Mouse (Mus musculus) left cerebral cortex, postnatal 14 days (tissue): Measurements from ENCODE around the gene Anxa1. TPM values are rescaled to one million over a fixed set of nuclear protein-coding genes. Genes with fewer than 3 reads are reported as not detected.

Source experiments
- DNase-seq, 2 experiments: peaks; one replicate each; pipeline ENCODE4 v3.0.0; 2021 to 2022; ENCODE audit warnings: low spot score in 2 of 2, mixed read lengths in 1 of 2
- intact Hi-C: fragments of 180-260 bp; cut with DNase I; formaldehyde crosslinking; loops from one replicate; pipeline ENCODE4 v1.15.1; 2025
- long read RNA-seq, 2 experiments: library from polyadenylated mRNA; stranded (forward); transcript quantifications; one replicate each; pipeline ENCODE4 v2.0.0; 2021
- total RNA-seq, 2 experiments: library from RNA; stranded (reverse); gene quantifications; 2 replicates each; pipeline ENCODE4 v1.2.3; 2021

The Anxa1 gene
- total RNA-seq = 1 to 10 TPM; 2.5 to 3.1 TPM
- long read RNA-seq, experiment 1, partial matches to known transcripts = 0 of 4 reads
- long read RNA-seq, experiment 1, other reads (novel, unspliced or antisense) = 0 of 4 reads
- long read RNA-seq, experiment 2, transcript Anxa1-201 (13 exons, 1,674 nt) = major isoform, 5 of 5 reads
- long read RNA-seq, experiment 2, partial matches to known transcripts = 0 of 5 reads
- long read RNA-seq, experiment 2, other reads (novel, unspliced or antisense) = 0 of 5 reads

DNA sequence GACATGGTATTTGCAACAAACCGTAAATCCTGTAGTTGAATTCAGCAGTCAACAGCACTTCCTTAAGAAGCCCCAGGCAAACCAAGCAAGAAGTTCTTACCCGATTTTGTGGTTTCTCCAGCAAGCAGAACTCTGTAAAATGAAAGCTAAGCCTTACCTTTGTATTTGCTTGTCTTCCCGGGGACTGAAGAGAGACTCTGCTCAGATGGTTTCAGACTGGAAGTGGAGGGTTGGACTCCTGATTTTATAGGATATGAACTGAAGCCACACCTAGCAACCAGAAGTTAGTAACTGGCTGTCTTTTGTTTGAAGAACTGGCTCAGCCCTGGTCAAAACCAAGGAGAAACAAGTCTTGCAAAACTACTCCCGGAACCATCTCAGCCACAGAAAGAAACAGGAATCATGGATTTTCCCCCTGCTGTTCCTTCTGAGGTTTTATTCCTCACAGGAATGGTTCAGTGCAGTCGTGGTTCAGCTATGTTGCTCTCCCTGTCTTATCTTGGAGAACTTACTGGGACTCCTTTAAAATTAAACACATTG lies at the start of gene Anxa1:
TSS of gene Anxa1 (minus strand) at position 490 of the 540 bp plus-strand sequence.
- intact Hi-C loops = no loop called here
- DNase-seq = no peak

GRCm38 (mm10) chr19:20437043-20437442 lies 46.3 kb upstream of the Anxa1 start:
- DNase-seq = no peak
- intact Hi-C loops = no loop called here

GRCm38 (mm10) chr19:20434541-20434940 lies 43.8 kb upstream of the Anxa1 start:
- intact Hi-C loops = loop anchor here (5.0 kb wide), 1 partner anchor 72 kb away; no protein-coding TSS in a partner anchor
- DNase-seq = peak; percentile 13 to 62

GRCm38 (mm10) chr19:20433966-20434365 lies 43.2 kb upstream of the Anxa1 start:
- intact Hi-C loops = loop anchor here (5.0 kb wide), 1 partner anchor 72 kb away; no protein-coding TSS in a partner anchor
- no peak for DNase-seq

DNA sequence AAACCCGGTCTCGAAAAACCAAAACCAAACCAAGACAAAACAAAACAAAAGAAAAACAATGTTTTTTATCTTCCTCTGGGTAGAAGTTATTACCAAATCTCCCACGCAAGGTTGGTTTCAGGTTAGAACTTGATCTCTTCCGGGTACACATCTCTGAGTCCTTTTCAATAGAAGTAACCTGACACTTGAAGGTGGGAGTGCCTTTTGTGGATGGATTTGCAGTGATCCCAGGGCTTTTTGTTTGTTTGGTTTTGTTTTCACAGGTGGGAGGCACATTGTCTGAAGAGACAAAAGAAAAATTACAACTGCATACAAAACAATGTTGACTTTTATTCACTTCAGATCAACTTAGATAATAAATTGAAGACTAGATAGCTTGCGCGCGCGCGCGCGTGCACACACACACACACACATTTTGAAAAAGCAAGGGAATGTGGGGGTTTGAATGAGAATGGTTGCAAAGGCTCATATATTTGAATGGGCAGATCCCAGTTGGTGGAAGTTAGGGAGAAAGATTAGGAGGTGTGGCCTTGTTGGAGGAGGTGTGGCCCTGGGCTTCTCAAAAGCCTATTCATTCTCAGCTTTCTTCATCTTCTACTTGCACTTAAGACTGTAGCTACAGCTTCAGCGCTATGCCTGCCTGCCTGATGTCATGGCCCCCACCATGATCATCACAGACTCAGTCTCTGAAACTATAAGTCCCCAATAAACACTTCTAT lies 35.9 kb upstream of the Anxa1 start:
- no peak for DNase-seq
- intact Hi-C loops = no loop called here

DNA sequence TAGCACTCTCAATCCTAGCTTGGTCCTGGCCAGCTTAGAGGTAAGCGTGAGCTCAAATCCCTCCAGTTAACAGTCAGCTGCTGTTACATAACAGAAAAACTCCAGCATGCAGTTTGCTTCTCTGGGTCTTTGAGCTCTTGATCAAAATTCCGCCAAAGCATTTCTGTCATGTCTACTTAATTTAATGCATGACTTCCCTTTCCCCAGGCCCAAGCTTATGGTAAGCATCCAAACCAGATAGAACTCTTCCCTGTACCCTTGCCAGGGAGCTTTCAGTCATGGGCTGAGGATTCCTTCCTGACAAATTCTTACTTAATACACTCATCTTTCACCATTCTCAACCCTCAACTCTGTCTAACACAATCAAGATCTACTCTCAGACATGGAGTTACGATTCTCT lies 20.5 kb upstream of the Anxa1 start:
- no peak for DNase-seq
- intact Hi-C loops = no loop called here

GRCm38 (mm10) chr19:20409541-20410528 lies 19.1 kb upstream of the Anxa1 start:
- no peak for DNase-seq
- intact Hi-C loops = no loop called here

GRCm38 (mm10) chr19:20406475-20406874 lies 15.7 kb upstream of the Anxa1 start:
- DNase-seq = no peak
- intact Hi-C loops = no loop called here

DNA sequence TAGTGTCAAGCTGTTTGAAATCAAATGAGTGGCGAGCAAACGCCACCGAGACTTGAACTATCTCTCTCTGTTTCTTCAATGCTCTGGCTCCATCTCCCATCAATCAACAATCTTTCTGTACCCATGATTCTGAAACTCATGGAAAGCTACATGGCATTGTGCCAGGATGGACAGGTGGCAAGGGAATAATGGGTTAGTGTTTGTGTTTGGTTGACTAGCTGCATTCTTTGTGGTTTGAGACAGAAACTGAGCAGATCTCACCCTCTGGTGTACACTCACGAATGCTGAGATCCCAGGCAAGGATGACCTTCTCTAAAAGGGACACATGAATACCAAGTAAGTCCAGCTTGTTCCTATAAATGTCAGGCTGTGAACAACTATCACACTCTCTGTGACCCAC lies 14.3 kb upstream of the Anxa1 start:
- intact Hi-C loops = no loop called here
- DNase-seq = peak in 1 of 2 experiments; percentile 18

- intact Hi-C loops = no loop called here
- no peak for DNase-seq
Measured at GRCm38 (mm10) chr19:20403740-20404139, 13.0 kb upstream of the Anxa1 start.

DNA sequence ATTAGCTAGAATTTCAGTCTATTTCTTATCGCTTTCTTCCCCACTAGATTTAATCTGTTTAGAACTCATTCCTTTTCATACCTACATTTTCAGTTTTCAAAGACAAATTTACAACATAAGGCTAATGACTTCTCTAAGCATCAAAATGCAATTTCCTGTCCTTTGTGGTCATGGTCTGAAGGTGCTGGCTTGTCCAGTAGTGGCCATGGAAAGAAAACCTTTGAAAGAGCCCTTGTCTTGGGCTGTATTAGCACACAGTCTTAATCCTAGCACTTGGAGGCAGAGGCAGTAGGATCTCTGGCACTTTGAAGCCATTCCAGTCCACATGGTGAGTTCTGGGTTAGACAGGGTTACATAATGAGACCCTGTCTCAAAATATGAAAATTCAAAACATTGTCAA lies 12.5 kb upstream of the Anxa1 start:
- intact Hi-C loops = no loop called here
- DNase-seq = no peak

- DNase-seq = no peak
- intact Hi-C loops = no loop called here
Measured at GRCm38 (mm10) chr19:20402516-20403200, 11.9 kb upstream of the Anxa1 start.

DNA sequence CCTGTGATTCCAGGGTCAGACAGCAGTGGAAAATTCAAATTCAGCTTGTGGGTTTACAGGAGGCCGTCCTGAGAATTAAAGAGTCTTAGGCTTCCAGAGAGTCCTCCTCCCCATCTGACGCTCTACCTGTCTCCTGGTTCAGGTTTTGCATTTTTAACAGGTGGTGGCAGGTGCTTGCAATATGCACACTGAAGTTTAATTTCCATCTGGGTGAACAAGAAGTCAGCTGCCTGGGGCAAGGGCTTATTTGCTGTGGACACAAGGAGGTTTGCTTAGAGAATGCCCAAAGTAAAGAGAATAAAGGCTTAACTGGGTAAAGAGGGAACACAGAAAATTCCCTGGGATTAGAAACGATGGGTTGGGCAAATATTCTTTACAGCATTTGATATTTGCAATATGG lies 11.2 kb upstream of the Anxa1 start:
- intact Hi-C loops = no loop called here
- no peak for DNase-seq

DNA sequence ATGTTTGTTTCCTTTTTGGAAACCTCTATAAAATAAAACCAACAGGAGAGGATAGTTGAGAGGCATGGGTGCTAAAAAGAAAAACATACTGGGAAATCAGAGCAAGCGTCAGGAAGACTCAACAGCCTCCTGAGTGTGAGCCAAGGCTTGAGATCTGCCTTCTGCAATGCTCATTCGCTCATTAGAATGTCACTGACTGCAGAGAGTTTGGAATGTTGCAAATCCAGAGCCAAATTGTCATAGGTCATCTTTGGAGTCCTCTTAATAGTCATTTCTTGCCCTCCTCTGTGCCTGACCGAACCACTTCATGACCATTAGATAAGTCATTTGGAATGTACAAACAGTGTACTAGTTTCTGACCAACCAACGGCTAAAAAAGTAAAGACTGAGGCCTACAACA lies 8.4 kb upstream of the Anxa1 start:
- intact Hi-C loops = no loop called here
- DNase-seq = no peak

- intact Hi-C loops = no loop called here
Measured at GRCm38 (mm10) chr19:20397092-20397491, 6.3 kb upstream of the Anxa1 start.

GRCm38 (mm10) chr19:20393556-20394274 lies 3.0 kb upstream of the Anxa1 start:
- peak in 1 of 2 experiments; percentile 6 for DNase-seq
- intact Hi-C loops = no loop called here

More at GRCm38 (mm10) chr19:20397092-20397491, 6.3 kb upstream of the Anxa1 start:
- no peak for DNase-seq

- no peak for DNase-seq
- intact Hi-C loops = no loop called here
Measured at GRCm38 (mm10) chr19:20389723-20390122, 1.0 kb downstream of the Anxa1 start.

- no peak for DNase-seq
- intact Hi-C loops = no loop called here
Measured at GRCm38 (mm10) chr19:20389245-20389644, 1.5 kb downstream of the Anxa1 start.
